Mouse (Mus musculus): Measurements from ENCODE around the gene AC109138.7. TPM values are rescaled to one million over a fixed set of nuclear protein-coding genes. Genes with fewer than 3 reads are reported as not detected.

The AC109138.7 gene
- total and polyA plus RNA-seq, 3 experiments, result not detected

- H3K4me2 ChIP-seq (ENCODE audit: insufficient read depth, low read depth, poor library complexity, severe bottlenecking), result no peak overlapping the region
- TF ChIP-seq ZMIZ1 (IDR thresholded peaks at IDR 0.05; ENCODE audit: low read depth, low read length) (no peak), IRF4 (IDR thresholded peaks at IDR 0.05; ENCODE audit: low read depth, low read length) (no peak), ZNF384 (IDR thresholded peaks at IDR 0.05; ENCODE audit: low read depth, low read length) (no peak)
- H3K9me3 ChIP-seq (replicated peaks; ENCODE audit: low read length), result no peaks in the 10 kb centered on the region
- H3K27me3 ChIP-seq (replicated peaks), result peaks cover 6% of the 10 kb centered on the region
- peaks cover 12% of the 10 kb centered on the region; the same call in 1 of the 2 replicates for H3K79me2 ChIP-seq (replicated peaks; ENCODE audit: control insufficient read depth, extremely low read depth, insufficient read depth, poor library complexity, severe bottlenecking)
- H3K36me3 ChIP-seq (replicated peaks in 1 of 2; ENCODE audit: control insufficient read depth in 1 of 2, insufficient read depth in 1 of 2, low read length in 1 of 2), result peaks cover 12 to 19% of the 10 kb centered on the region in 2 experiments
- no peak overlapping the region for H3K27ac ChIP-seq (ENCODE audit: insufficient read depth, low read depth)
- H3K4me3 ChIP-seq (replicated peaks in 1 of 3; ENCODE audit: low read depth in 2 of 3, low read length in 2 of 3, poor library complexity in 1 of 3), result no peak overlapping the region
- DNase-seq (ENCODE audit: extremely low read depth), result no peak
- dilution Hi-C loops (cut with MboI; ENCODE audit: extremely low pct_ligation_motif_present, extremely low pct_unique_long_range_greater_than_20kb, low sequenced_read_pairs) (no loop called here), in situ Hi-C loops (cut with MboI; ENCODE audit: low pct_ligation_motif_present, low pct_unique_long_range_greater_than_20kb, low sequenced_read_pairs) (loop anchor here (5.0 kb wide), 2 partner anchors 34 to 76 kb away; partner anchors contain the start of gene Aip)
- H3K9ac ChIP-seq (ENCODE audit: insufficient read depth, low read depth), result no peak overlapping the region
- H3K4me1 ChIP-seq (ENCODE audit: control insufficient read depth in 1 of 2, insufficient read depth in 2 of 2), result peaks cover 19 to 56% of the 10 kb centered on the region in 2 experiments
Observed at GRCm38 (mm10) chr19:4203604-4204326, 10.4 kb upstream of the AC109138.7 start.

GRCm38 (mm10) chr19:4204889-4205288 is 9.3 kb upstream of the AC109138.7 start:
- Histone ChIP-seq H3K9me3 (replicated peaks; ENCODE audit: low read length) (no peaks in the 10 kb centered on the region), H3K27me3 (replicated peaks) (peaks cover 7% of the 10 kb centered on the region), H3K4me2 (ENCODE audit: insufficient read depth, low read depth, poor library complexity, severe bottlenecking) (no peak overlapping the region), H3K27ac (ENCODE audit: insufficient read depth, low read depth) (no peak overlapping the region), H3K79me2 (replicated peaks; ENCODE audit: control insufficient read depth, extremely low read depth, insufficient read depth, poor library complexity, severe bottlenecking) (peaks cover 12% of the 10 kb centered on the region; the same call in 1 of the 2 replicates), H3K9ac (ENCODE audit: insufficient read depth, low read depth) (no peak overlapping the region), H3K36me3 (replicated peaks in 1 of 2; ENCODE audit: control insufficient read depth in 1 of 2, insufficient read depth in 1 of 2, low read length in 1 of 2) (peaks cover 5 to 8% of the 10 kb centered on the region in 2 experiments), H3K4me1 (ENCODE audit: control insufficient read depth in 1 of 2, insufficient read depth in 2 of 2) (peaks cover 25 to 52% of the 10 kb centered on the region in 2 experiments), H3K4me3 (replicated peaks in 1 of 3; ENCODE audit: low read depth in 2 of 3, low read length in 2 of 3, poor library complexity in 1 of 3) (no peak overlapping the region)
- dilution Hi-C loops (cut with MboI; ENCODE audit: extremely low pct_ligation_motif_present, extremely low pct_unique_long_range_greater_than_20kb, low sequenced_read_pairs) (no loop called here), in situ Hi-C loops (cut with MboI; ENCODE audit: low pct_ligation_motif_present, low pct_unique_long_range_greater_than_20kb, low sequenced_read_pairs) (loop anchor here (5.0 kb wide), 2 partner anchors 32 to 78 kb away; partner anchors contain the start of gene Aip)
- no peak for TF ChIP-seq MEF2A (IDR thresholded peaks at IDR 0.05; ENCODE audit: borderline replicate concordance, low read depth, low read length)
- no peak for TF ChIP-seq E2F4 (IDR thresholded peaks at IDR 0.05; ENCODE audit: insufficient replicate concordance, low read depth, low read length)
- TF ChIP-seq CTCF (conservative IDR thresholded peaks at IDR 0.05 in 1 of 2, IDR thresholded peaks at IDR 0.05 in 1 of 2; ENCODE audit: low read depth in 2 of 2, low read length in 2 of 2), result no peak
- no peak for TF ChIP-seq TCF12 (IDR thresholded peaks at IDR 0.05; ENCODE audit: low read depth, low read length)
- no peak for TF ChIP-seq CHD2 (IDR thresholded peaks at IDR 0.05; ENCODE audit: low read length)
- TF ChIP-seq RAD21 (IDR thresholded peaks at IDR 0.05; ENCODE audit: low read depth, low read length), result no peak
- no peak for TF ChIP-seq JUN (IDR thresholded peaks at IDR 0.05; ENCODE audit: insufficient read depth, low read depth, low read length)
- TF ChIP-seq SIN3A (IDR thresholded peaks at IDR 0.05; ENCODE audit: low read length), result no peak
- no peak for TF ChIP-seq MAX (IDR thresholded peaks at IDR 0.05; ENCODE audit: low read length)
- no peak for TF ChIP-seq GABPA (IDR thresholded peaks at IDR 0.05; ENCODE audit: insufficient replicate concordance, low read depth, low read length)
- no peak for TF ChIP-seq MAZ (IDR thresholded peaks at IDR 0.05; ENCODE audit: low read depth, low read length)
- DNase-seq (ENCODE audit: extremely low read depth), result no peak
